ENCODE assay signal across 8 mouse cellular contexts in genomic region chr16:30531761-30532406, GRCm38 (mm10). TPM values are rescaled to one million over a fixed set of nuclear protein-coding genes. Genes with fewer than 3 reads are reported as not detected.
A peak's percentile ranks its signal among the peaks of the same experiment; 100 is the strongest.
DNase-seq lines count a peak whose midpoint lies in the region; ATAC-seq and TF ChIP-seq lines count a peak whose summit lies in the region.

No protein-coding gene starts in this region.

- TF ChIP-seq POLR2A in cortical plate, adult 2 months (IDR thresholded peaks at IDR 0.05; ENCODE audit: extremely low read depth, insufficient read depth, low read length): no peak

- no peaks in the 10 kb centered on the region for H3K27me3 ChIP-seq in heart, embryonic 15.5 days
- H3K27me3 ChIP-seq in midbrain, embryonic 12.5 days: no peaks in the 10 kb centered on the region

- H3K4me1 ChIP-seq in cortical plate, adult 2 months (ENCODE audit: control insufficient read depth, insufficient read depth, low read length): no peaks in the 10 kb centered on the region
- peaks cover 22% of the 10 kb centered on the region for H3K4me1 ChIP-seq in heart, embryonic 15.5 days (replicated peaks)
- H3K4me1 ChIP-seq in midbrain, embryonic 12.5 days: 0 out of 2 replicates have a peak, but pooled peaks cover 5% of the 10 kb centered on the region

- peak; percentile 64 for TF ChIP-seq CTCF in cortical plate, adult 2 months (IDR thresholded peaks at IDR 0.05; ENCODE audit: extremely low read depth, insufficient read depth, low read length)

- 33% methylated on average over 20 of the region's 20 CpGs for WGBS in heart, embryonic 15.5 days
- 26% methylated on average over 20 of the region's 20 CpGs for WGBS in midbrain, embryonic 12.5 days

- no peak for ATAC-seq in heart, embryonic 15.5 days (replicated peaks; ENCODE audit: insufficient number of reproducible peaks, insufficient read depth, low FRiP score, low read depth)
- ATAC-seq in midbrain, embryonic 12.5 days (ENCODE audit: low FRiP score, low read depth): peak; percentile 61; the same call in 1 of the 2 replicates

- H3K27ac ChIP-seq in cortical plate, adult 2 months (ENCODE audit: insufficient read depth, low read length): no peak overlapping the region
- no peak overlapping the region for H3K27ac ChIP-seq in heart, embryonic 15.5 days
- H3K27ac ChIP-seq in midbrain, embryonic 12.5 days (replicated peaks): no peak overlapping the region

- H3K9ac ChIP-seq in heart, embryonic 15.5 days: no peak overlapping the region
- H3K9ac ChIP-seq in midbrain, embryonic 12.5 days (replicated peaks): no peak overlapping the region

- no peaks in the 10 kb centered on the region for H3K9me3 ChIP-seq in heart, embryonic 15.5 days (replicated peaks)
- no peaks in the 10 kb centered on the region for H3K9me3 ChIP-seq in midbrain, embryonic 12.5 days

- H3K36me3 ChIP-seq in heart, embryonic 15.5 days: peaks cover 10% of the 10 kb centered on the region; the same call in 1 of the 2 replicates
- H3K36me3 ChIP-seq in midbrain, embryonic 12.5 days: peaks cover 34% of the 10 kb centered on the region

- H3K4me3 ChIP-seq in cortical plate, adult 2 months (ENCODE audit: insufficient read depth, low read length): no peak overlapping the region
- H3K4me3 ChIP-seq in heart, embryonic 15.5 days: no peak overlapping the region
- no peak overlapping the region for H3K4me3 ChIP-seq in midbrain, embryonic 12.5 days

- peak; percentile 29 for DNase-seq in gastrocnemius, adult 18-20 months (ENCODE audit: low spot score)
- no peak for DNase-seq in gastrocnemius, postnatal 25 days
- peak; percentile 39 for DNase-seq in CD4-positive helper T cell, adult 2 months (ENCODE audit: low read depth, low spot score)
- peak; percentile 52 to 65 for DNase-seq in kidney, postnatal 25 days
- peak; percentile 24 for DNase-seq in thymus, postnatal 25 days

- H3K4me2 ChIP-seq in heart, embryonic 15.5 days: peak overlapping the region; percentile 15; the same call in 1 of the 2 replicates
- H3K4me2 ChIP-seq in midbrain, embryonic 12.5 days (replicated peaks): peak overlapping the region; percentile 18; the same call in 1 of the 2 replicates

RNA-seq across cellular contexts. Expression of gene Tmem44, which starts 18.8 kb away (rescaled TPM):
- total RNA-seq in gastrocnemius, adult 18-20 months (2021): 1 to 10 TPM; 1.3 to 1.9 TPM
- 1 to 10 TPM; 2.3 to 2.5 TPM for total RNA-seq in gastrocnemius, postnatal 25 days (2021)
- 92.0 and 101 TPM in 2 replicates for polyA plus RNA-seq in cortical plate, adult 2 months (2012; rRNA removed)
- polyA plus RNA-seq in heart, embryonic 15.5 days (2015; fragmentation: Nextera tagmentation; extraction: Ambion mirVana): 19.3 and 22.2 TPM in 2 replicates
- 52.2 and 55.1 TPM in 2 replicates for polyA plus RNA-seq in midbrain, embryonic 12.5 days (2016; fragmentation: Nextera tagmentation; extraction: Ambion mirVana)

RNA-seq across cellular contexts. Expression of gene Lsg1, which starts 55.5 kb away (rescaled TPM):
- total RNA-seq in gastrocnemius, adult 18-20 months (2021): 10 to 100 TPM; 18.6 to 18.9 TPM
- 10 to 100 TPM; 16.3 to 17.5 TPM for total RNA-seq in gastrocnemius, postnatal 25 days (2021)
- polyA plus RNA-seq in cortical plate, adult 2 months (2012; rRNA removed): 15.5 and 17.6 TPM in 2 replicates
- 34.8 and 36.2 TPM in 2 replicates for polyA plus RNA-seq in heart, embryonic 15.5 days (2015; fragmentation: Nextera tagmentation; extraction: Ambion mirVana)
- 72.2 and 78.1 TPM in 2 replicates for polyA plus RNA-seq in midbrain, embryonic 12.5 days (2016; fragmentation: Nextera tagmentation; extraction: Ambion mirVana)
